Mouse (Mus musculus): ENCODE measurements around the gene Nrxn2. TPM values are rescaled to one million over a fixed set of nuclear protein-coding genes. Genes with fewer than 3 reads are reported as not detected.

Nrxn2 gene
- polyA plus RNA-seq, 1 experiment: 2.2 TPM

- Histone ChIP-seq H3K4me3 (ENCODE audit: extremely low read depth, insufficient read depth, insufficient read length) (no peak overlapping the region), H3K27me3 (ENCODE audit: control insufficient read depth, insufficient read depth, low read length) (no peaks in the 10 kb centered on the region)
Observed at GRCm38 (mm10) chr19:6489030-6489429, 70.5 kb downstream of the Nrxn2 start.

GRCm38 (mm10) chr19:6491538-6491937 is 73.0 kb downstream of the Nrxn2 start:
- H3K27ac ChIP-seq (ENCODE audit: insufficient read depth, low read length): no peak overlapping the region
- no peak for TF ChIP-seq POLR2A (IDR thresholded peaks at IDR 0.05; ENCODE audit: low read depth, low read length)
- no peaks in the 10 kb centered on the region for H3K36me3 ChIP-seq (ENCODE audit: control insufficient read depth, insufficient read depth, low read length)
- H3K4me1 ChIP-seq (ENCODE audit: control insufficient read depth, insufficient read depth, insufficient read length): no peaks in the 10 kb centered on the region
- peaks cover 9% of the 10 kb centered on the region; the same call in 1 of the 2 replicates for H3K27me3 ChIP-seq (ENCODE audit: control insufficient read depth, insufficient read depth, low read length)
- DNase-seq (ENCODE audit: low read depth in 1 of 2, low spot score in 2 of 2): no peak
- 82% methylated on average over 8 of the region's 8 CpGs for WGBS
- no peak overlapping the region for H3K4me3 ChIP-seq (ENCODE audit: extremely low read depth, insufficient read depth, insufficient read length)

More at GRCm38 (mm10) chr19:6489030-6489429, 70.5 kb downstream of the Nrxn2 start:
- 1% methylated on average over 4 of the region's 4 CpGs for WGBS
- Histone ChIP-seq H3K27ac (ENCODE audit: insufficient read depth, low read length) (no peak overlapping the region), H3K4me1 (ENCODE audit: control insufficient read depth, insufficient read depth, insufficient read length) (no peaks in the 10 kb centered on the region), H3K36me3 (ENCODE audit: control insufficient read depth, insufficient read depth, low read length) (no peaks in the 10 kb centered on the region)
- DNase-seq (ENCODE audit: low read depth in 1 of 2, low spot score in 2 of 2): peak; percentile 53 to 77
- TF ChIP-seq POLR2A (IDR thresholded peaks at IDR 0.05; ENCODE audit: low read depth, low read length) (no peak), CTCF (IDR thresholded peaks at IDR 0.05; ENCODE audit: extremely low read depth, insufficient read depth, insufficient read length, insufficient replicate concordance) (peak; percentile 96)

GRCm38 (mm10) chr19:6492124-6492523 is 73.6 kb downstream of the Nrxn2 start:
- Histone ChIP-seq H3K27ac (ENCODE audit: insufficient read depth, low read length) (no peak overlapping the region), H3K4me3 (ENCODE audit: extremely low read depth, insufficient read depth, insufficient read length) (no peak overlapping the region), H3K4me1 (ENCODE audit: control insufficient read depth, insufficient read depth, insufficient read length) (no peaks in the 10 kb centered on the region; the same call in 1 of the 2 replicates), H3K36me3 (ENCODE audit: control insufficient read depth, insufficient read depth, low read length) (no peaks in the 10 kb centered on the region), H3K27me3 (ENCODE audit: control insufficient read depth, insufficient read depth, low read length) (peaks cover 9% of the 10 kb centered on the region)
- DNase-seq (ENCODE audit: low read depth in 1 of 2, low spot score in 2 of 2): peak in 1 of 2 experiments; percentile 36
- WGBS: 20% methylated on average over 12 of the region's 12 CpGs
- TF ChIP-seq POLR2A (IDR thresholded peaks at IDR 0.05; ENCODE audit: low read depth, low read length) (no peak), CTCF (IDR thresholded peaks at IDR 0.05; ENCODE audit: extremely low read depth, insufficient read depth, insufficient read length, insufficient replicate concordance) (peak; percentile 71; the same call in 1 of the 2 replicates)

GRCm38 (mm10) chr19:6493219-6493618 is 74.7 kb downstream of the Nrxn2 start:
- Histone ChIP-seq H3K27ac (ENCODE audit: insufficient read depth, low read length) (no peak overlapping the region), H3K4me1 (ENCODE audit: control insufficient read depth, insufficient read depth, insufficient read length) (peaks cover under 1% of the 10 kb centered on the region; the same call in 1 of the 2 replicates), H3K36me3 (ENCODE audit: control insufficient read depth, insufficient read depth, low read length) (no peaks in the 10 kb centered on the region), H3K4me3 (ENCODE audit: extremely low read depth, insufficient read depth, insufficient read length) (no peak overlapping the region), H3K27me3 (ENCODE audit: control insufficient read depth, insufficient read depth, low read length) (peaks cover 20% of the 10 kb centered on the region)
- TF ChIP-seq CTCF (IDR thresholded peaks at IDR 0.05; ENCODE audit: extremely low read depth, insufficient read depth, insufficient read length, insufficient replicate concordance) (no peak), POLR2A (IDR thresholded peaks at IDR 0.05; ENCODE audit: low read depth, low read length) (no peak)
- DNase-seq (ENCODE audit: low read depth in 1 of 2, low spot score in 2 of 2): no peak
- 62% methylated on average over 7 of the region's 7 CpGs for WGBS

- Histone ChIP-seq H3K27me3 (ENCODE audit: control insufficient read depth, insufficient read depth, low read length) (peaks cover 23% of the 10 kb centered on the region), H3K36me3 (ENCODE audit: control insufficient read depth, insufficient read depth, low read length) (no peaks in the 10 kb centered on the region)
- 62% methylated on average over 4 of the region's 7 CpGs for WGBS
Observed at GRCm38 (mm10) chr19:6494032-6494431, 75.5 kb downstream of the Nrxn2 start.

GRCm38 (mm10) chr19:6494504-6495170 is 76.1 kb downstream of the Nrxn2 start:
- DNase-seq (ENCODE audit: low read depth in 1 of 2, low spot score in 2 of 2): no peak
- TF ChIP-seq POLR2A (IDR thresholded peaks at IDR 0.05; ENCODE audit: low read depth, low read length) (no peak), CTCF (IDR thresholded peaks at IDR 0.05; ENCODE audit: extremely low read depth, insufficient read depth, insufficient read length, insufficient replicate concordance) (no peak)
- H3K27me3 ChIP-seq (ENCODE audit: control insufficient read depth, insufficient read depth, low read length): peaks cover 23% of the 10 kb centered on the region
- peaks cover 4% of the 10 kb centered on the region; the same call in 1 of the 2 replicates for H3K4me1 ChIP-seq (ENCODE audit: control insufficient read depth, insufficient read depth, insufficient read length)
- no peak overlapping the region for H3K27ac ChIP-seq (ENCODE audit: insufficient read depth, low read length)
- H3K36me3 ChIP-seq (ENCODE audit: control insufficient read depth, insufficient read depth, low read length): no peaks in the 10 kb centered on the region
- 65% methylated on average over 18 of the region's 18 CpGs for WGBS
- no peak overlapping the region for H3K4me3 ChIP-seq (ENCODE audit: extremely low read depth, insufficient read depth, insufficient read length)

More at GRCm38 (mm10) chr19:6494032-6494431, 75.5 kb downstream of the Nrxn2 start:
- TF ChIP-seq CTCF (IDR thresholded peaks at IDR 0.05; ENCODE audit: extremely low read depth, insufficient read depth, insufficient read length, insufficient replicate concordance) (no peak), POLR2A (IDR thresholded peaks at IDR 0.05; ENCODE audit: low read depth, low read length) (no peak)
- Histone ChIP-seq H3K4me1 (ENCODE audit: control insufficient read depth, insufficient read depth, insufficient read length) (peaks cover 4% of the 10 kb centered on the region; the same call in 1 of the 2 replicates), H3K27ac (ENCODE audit: insufficient read depth, low read length) (no peak overlapping the region), H3K4me3 (ENCODE audit: extremely low read depth, insufficient read depth, insufficient read length) (no peak overlapping the region)
- no peak for DNase-seq (ENCODE audit: low read depth in 1 of 2, low spot score in 2 of 2)

GRCm38 (mm10) chr19:6495714-6496113 is 77.2 kb downstream of the Nrxn2 start:
- H3K4me1 ChIP-seq (ENCODE audit: control insufficient read depth, insufficient read depth, insufficient read length): peaks cover 4% of the 10 kb centered on the region; the same call in 1 of the 2 replicates
- peaks cover 28% of the 10 kb centered on the region for H3K27me3 ChIP-seq (ENCODE audit: control insufficient read depth, insufficient read depth, low read length)
- no peaks in the 10 kb centered on the region for H3K36me3 ChIP-seq (ENCODE audit: control insufficient read depth, insufficient read depth, low read length)
- H3K4me3 ChIP-seq (ENCODE audit: extremely low read depth, insufficient read depth, insufficient read length): no peak overlapping the region
- WGBS: 42% methylated on average over 8 of the region's 8 CpGs
- no peak for DNase-seq (ENCODE audit: low read depth in 1 of 2, low spot score in 2 of 2)
- TF ChIP-seq CTCF (IDR thresholded peaks at IDR 0.05; ENCODE audit: extremely low read depth, insufficient read depth, insufficient read length, insufficient replicate concordance) (no peak), POLR2A (IDR thresholded peaks at IDR 0.05; ENCODE audit: low read depth, low read length) (no peak)
- H3K27ac ChIP-seq (ENCODE audit: insufficient read depth, low read length): no peak overlapping the region
